Mouse (Mus musculus) CD4-positive, CD25-positive, alpha-beta regulatory T cell, adult 4 months (primary cell): ENCODE data around the gene Gm7682. TPM values are rescaled to one million over a fixed set of nuclear protein-coding genes. Genes with fewer than 3 reads are reported as not detected.
"Not testable (repeated sequence)": the region's sequence is repeated elsewhere in the genome, so short reads cannot be mapped to it uniquely, and the experiment has no call there.

ENCODE experiments used
- ATAC-seq: one replicate; pipeline ENCODE4 v1.8.0; 2017
- polyA plus RNA-seq, 2 experiments: library from polyadenylated mRNA; unstranded; fragments of 100-300 nt; shearing (Covaris generic); gene quantifications; one replicate each; pipeline ENCODE4 v1.2.1; 2017

The Gm7682 gene
- not detected for polyA plus RNA-seq

DNA sequence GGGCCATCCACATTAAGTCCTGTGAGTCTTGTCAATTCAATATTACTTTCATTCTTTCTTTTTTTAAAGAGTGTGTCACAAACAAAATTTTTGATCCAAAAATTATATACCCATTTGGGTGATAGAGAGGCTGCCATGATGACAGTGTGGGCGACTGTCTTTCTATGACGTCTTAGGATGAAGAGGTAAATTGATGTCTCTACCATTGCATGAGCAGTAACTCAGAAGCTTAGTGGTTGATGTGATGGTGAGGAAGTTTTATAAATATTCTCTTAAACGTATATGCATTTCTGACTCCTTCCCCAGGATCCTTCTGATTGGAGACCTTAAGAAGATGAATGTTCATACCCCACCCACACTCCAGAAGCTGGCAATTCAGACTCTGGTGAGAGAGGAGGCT is at the start of gene Gm7682:
Gene Gm7682 (plus strand): TSS at position 301 of the 400 bp plus-strand sequence.
- not testable (repeated sequence) for ATAC-seq

Other genes with a start within 250 kb of the Gm7682 start
- gene Gm3106, start 227.8 kb upstream of the Gm7682 start, polyA plus RNA-seq: not detected
- not detected for gene A430089I19Rik, start 139.0 kb upstream of the Gm7682 start, polyA plus RNA-seq
- under 1 TPM in 1 of 2 experiments, not detected in 1; 0.31 TPM for gene Gm6502, start 131.3 kb upstream of the Gm7682 start, polyA plus RNA-seq
- gene AA792892, start 106.0 kb upstream of the Gm7682 start, polyA plus RNA-seq: not detected
- not detected for gene Gm3139, start 80.5 kb downstream of the Gm7682 start, polyA plus RNA-seq
- not detected for gene Gm3147, start 170.6 kb downstream of the Gm7682 start, polyA plus RNA-seq
- gene Gm6509, start 178.2 kb downstream of the Gm7682 start, polyA plus RNA-seq: not detected
- not detected for gene Gm6205, start 202.6 kb downstream of the Gm7682 start, polyA plus RNA-seq